Mouse (Mus musculus): ENCODE data around the gene Tmsb15l.

GRCm38 (mm10) chrX:136976424-136977084, at the start of gene Tmsb15l, which contains the start of gene Tmsb15b1:
- no peak for TF ChIP-seq CTCF (conservative IDR thresholded peaks at IDR 0.05; ENCODE audit: insufficient read depth, insufficient read length, low read depth, low read length)
- TF ChIP-seq POLR2A (IDR thresholded peaks at IDR 0.05; ENCODE audit: low read depth, low read length): no peak
